Mouse (Mus musculus) cerebellum, adult 2 months (tissue): Measurements from ENCODE around the gene Gli1.
A peak's percentile ranks its signal among the peaks of the same experiment; 100 is the strongest.

Experiments
- CTCF ChIP-seq: fragments of 200-500 bp; IDR thresholded peaks from 2 replicates; pipeline ENCODE4 v1.5.1; 2011; ENCODE audit warnings: low read depth, mild to moderate bottlenecking, control low read depth, low read length, moderate library complexity, borderline replicate concordance; ENCODE audit not compliant: insufficient read depth
- POLR2A ChIP-seq: fragments of 200-500 bp; IDR thresholded peaks from 2 replicates; pipeline ENCODE4 v1.6.1; 2011; ENCODE audit warnings: low read length, control low read depth, borderline replicate concordance; ENCODE audit not compliant: insufficient read depth

- peak; percentile 90 for TF ChIP-seq CTCF
- TF ChIP-seq POLR2A = no peak
These were observed 2.7 kb downstream of the Gli1 start for GRCm38 (mm10) chr10:127338930-127339682.
